In genomic region chr17:56110571-56110970, GRCm38 (mm10) we compare ENCODE assay signal across 19 mouse cellular contexts. TPM values are rescaled to one million over a fixed set of nuclear protein-coding genes. Genes with fewer than 3 reads are reported as not detected.
A peak's percentile ranks its signal among the peaks of the same experiment; 100 is the strongest.
DNase-seq lines count a peak whose midpoint lies in the region; TF ChIP-seq lines count a peak whose summit lies in the region.
"Had no signal": no experiment of that assay in that cellular context is flagged by ENCODE, and none has a peak within 500 bp of the region (broad histone marks: within the 10 kb centered on the region; RNA-seq: fewer than 3 reads in every experiment).

No protein-coding gene starts in this region.

- no peak for TF ChIP-seq CTCF in left cerebral cortex, adult 2 months (IDR thresholded peaks at IDR 0.05)

- DNase-seq in gastrocnemius, adult 18-20 months (ENCODE audit: low spot score): peak; percentile 76
- no peak for DNase-seq in gastrocnemius, postnatal 10 days
- no peak for DNase-seq in left cerebral cortex, adult 2 months (ENCODE audit: extremely low spot score in 1 of 2, low spot score in 2 of 2)
- no peak for DNase-seq in left cerebral cortex, postnatal 25 days (ENCODE audit: low spot score in 2 of 2)
- DNase-seq in adrenal gland, postnatal 10 days: peak; percentile 79
- peak; percentile 74 for DNase-seq in heart, postnatal 4 days
- no peak for DNase-seq in urinary bladder, adult 2 months (ENCODE audit: low spot score)
- DNase-seq: kidney, adult 11 months; liver; retina, postnatal 1 day; spleen, adult 18-20 months; thymus, postnatal 36 days had no signal

- intact Hi-C loops in left cerebral cortex, adult 2 months (cut with DNase I): no loop called here
- intact Hi-C loops in left cerebral cortex, postnatal 25 days (cut with DNase I): no loop called here

- H3K4me3 ChIP-seq in left cerebral cortex, adult 2 months: no peak overlapping the region
- H3K4me3 ChIP-seq: lung, embryonic 15.5 days had no signal

- H3K27ac ChIP-seq in left cerebral cortex, adult 2 months: peak overlapping the region; percentile 72
- H3K27ac ChIP-seq: hindbrain, embryonic 14.5 days; lung, embryonic 15.5 days had no signal

RNA-seq across cellular contexts. Expression of gene Plin4, which starts 1.0 kb away (rescaled TPM):
- total RNA-seq in gastrocnemius, adult 18-20 months (2021): 100 to 1,000 TPM; 142 to 235 TPM
- 100 to 1,000 TPM in 1 of 2 experiments, 10 to 100 TPM in 1; 75.2 to 106 TPM for total RNA-seq in gastrocnemius, postnatal 10 days (2021)
- 1 to 10 TPM; 5.0 to 7.4 TPM for total RNA-seq in left cerebral cortex, adult 2 months (2021)
- 1 to 10 TPM; 1.4 to 1.6 TPM for total RNA-seq in left cerebral cortex, postnatal 25 days (2021)
- total RNA-seq in adrenal gland, postnatal 10 days (2021): 10 to 100 TPM; 75.7 to 89.2 TPM
- 10 to 100 TPM; 71.5 to 79.8 TPM for total RNA-seq in heart, postnatal 4 days (2021)
- polyA plus RNA-seq in urinary bladder, adult 2 months (2012; rRNA removed): 96.9 and 98.3 TPM in 2 replicates
- total RNA-seq: common myeloid progenitor, adult 5-6 weeks; megakaryocyte progenitor cell, adult 5-6 weeks; monocyte, adult 5-6 weeks had no signal
- polyA plus RNA-seq: CD4-positive, CD25-positive, alpha-beta regulatory T cell, adult 4 months had no signal

RNA-seq across cellular contexts. Expression of gene Plin5, which starts 6.8 kb away (rescaled TPM):
- total RNA-seq in gastrocnemius, adult 18-20 months (2021): 10 to 100 TPM; 22.5 to 29.0 TPM
- 10 to 100 TPM; 19.2 to 19.9 TPM for total RNA-seq in gastrocnemius, postnatal 10 days (2021)
- under 1 TPM; 0.38 to 0.68 TPM for total RNA-seq in left cerebral cortex, adult 2 months (2021)
- under 1 TPM; 0.64 to 0.87 TPM for total RNA-seq in left cerebral cortex, postnatal 25 days (2021)
- total RNA-seq in adrenal gland, postnatal 10 days (2021): 100 to 1,000 TPM; 102 to 111 TPM
- total RNA-seq in heart, postnatal 4 days (2021): 10 to 100 TPM; 61.6 to 67.6 TPM
- polyA plus RNA-seq in urinary bladder, adult 2 months (2012; rRNA removed): 1.4 and 1.9 TPM in 2 replicates
- total RNA-seq: common myeloid progenitor, adult 5-6 weeks; megakaryocyte progenitor cell, adult 5-6 weeks; monocyte, adult 5-6 weeks had no signal
- polyA plus RNA-seq: activated CD4-positive, CD25-positive, alpha-beta regulatory T cell, adult 4 months; CD4-positive, CD25-positive, alpha-beta regulatory T cell, adult 4 months had no signal

RNA-seq across cellular contexts. Expression of gene Lrg1, which starts 11.2 kb away (rescaled TPM):
- total RNA-seq in gastrocnemius, adult 18-20 months (2021): 10 to 100 TPM; 11.4 to 23.0 TPM
- total RNA-seq in gastrocnemius, postnatal 10 days (2021): 1 to 10 TPM; 1.4 to 3.1 TPM
- 1 to 10 TPM; 4.2 to 6.1 TPM for total RNA-seq in left cerebral cortex, adult 2 months (2021)
- 1 to 10 TPM; 3.1 to 3.5 TPM for total RNA-seq in left cerebral cortex, postnatal 25 days (2021)
- 10 to 100 TPM; 41.0 to 55.6 TPM for total RNA-seq in adrenal gland, postnatal 10 days (2021)
- total RNA-seq in heart, postnatal 4 days (2021): 1 to 10 TPM; 5.2 TPM
- 23.4 and 23.9 TPM in 2 replicates for polyA plus RNA-seq in urinary bladder, adult 2 months (2012; rRNA removed)
- total RNA-seq: monocyte, adult 5-6 weeks had no signal
- polyA plus RNA-seq: CD4-positive, CD25-positive, alpha-beta regulatory T cell, adult 4 months had no signal

RNA-seq across cellular contexts. Expression of gene Sema6b, which starts 29.6 kb away (rescaled TPM):
- 1 to 10 TPM; 1.5 to 3.7 TPM for total RNA-seq in gastrocnemius, adult 18-20 months (2021)
- 10 to 100 TPM; 14.4 to 14.7 TPM for total RNA-seq in gastrocnemius, postnatal 10 days (2021)
- total RNA-seq in left cerebral cortex, adult 2 months (2021): 100 to 1,000 TPM; 117 to 125 TPM
- 100 to 1,000 TPM; 131 TPM for total RNA-seq in left cerebral cortex, postnatal 25 days (2021)
- 10 to 100 TPM; 13.3 to 14.9 TPM for total RNA-seq in adrenal gland, postnatal 10 days (2021)
- total RNA-seq in heart, postnatal 4 days (2021): 1 to 10 TPM; 6.3 to 7.2 TPM
- 3.3 and 4.4 TPM in 2 replicates for polyA plus RNA-seq in urinary bladder, adult 2 months (2012; rRNA removed)
- polyA plus RNA-seq: activated CD4-positive, CD25-positive, alpha-beta regulatory T cell, adult 4 months; CD4-positive, CD25-positive, alpha-beta regulatory T cell, adult 4 months had no signal

RNA-seq across cellular contexts. Expression of gene Hdgfl2, which starts 31.1 kb away (rescaled TPM):
- 10 to 100 TPM; 23.2 to 25.5 TPM for total RNA-seq in gastrocnemius, adult 18-20 months (2021)
- total RNA-seq in gastrocnemius, postnatal 10 days (2021): 10 to 100 TPM; 37.7 to 45.7 TPM
- 100 to 1,000 TPM; 102 to 109 TPM for total RNA-seq in left cerebral cortex, adult 2 months (2021)
- total RNA-seq in left cerebral cortex, postnatal 25 days (2021): 100 to 1,000 TPM in 1 of 2 experiments, 10 to 100 TPM in 1; 90.8 to 109 TPM
- 10 to 100 TPM; 45.3 to 54.0 TPM for total RNA-seq in adrenal gland, postnatal 10 days (2021)
- total RNA-seq in heart, postnatal 4 days (2021): 10 to 100 TPM; 52.8 to 55.9 TPM
- polyA plus RNA-seq in urinary bladder, adult 2 months (2012; rRNA removed): 68.8 and 70.6 TPM in 2 replicates

Comparison
In these comparisons a context has a peak if more than half of its experiments do, and no peak if none do; other contexts are left out.
1. DNase-seq: peak in gastrocnemius, adult 18-20 months (single experiment), adrenal gland, postnatal 10 days (single experiment) and heart, postnatal 4 days (single experiment); none in gastrocnemius, postnatal 10 days (single experiment), left cerebral cortex, adult 2 months (0 of 2), left cerebral cortex, postnatal 25 days (0 of 2) and urinary bladder, adult 2 months (single experiment).
2. RNA of gene Plin4, which starts 1.0 kb away (total RNA-seq): 142 to 235 TPM in gastrocnemius, adult 18-20 months, 75.2 to 106 TPM in gastrocnemius, postnatal 10 days, 75.7 to 89.2 TPM in adrenal gland, postnatal 10 days and 71.5 to 79.8 TPM in heart, postnatal 4 days; 5.0 to 7.4 TPM in left cerebral cortex, adult 2 months and 1.4 to 1.6 TPM in left cerebral cortex, postnatal 25 days; every median in the first group is over 4 times any median in the second.
3. RNA of gene Plin5, which starts 6.8 kb away (total RNA-seq): 102 to 111 TPM in adrenal gland, postnatal 10 days, 61.6 to 67.6 TPM in heart, postnatal 4 days, 22.5 to 29.0 TPM in gastrocnemius, adult 18-20 months and 19.2 to 19.9 TPM in gastrocnemius, postnatal 10 days; 0.64 to 0.87 TPM in left cerebral cortex, postnatal 25 days and 0.38 to 0.68 TPM in left cerebral cortex, adult 2 months; every median in the first group is over 10 times any median in the second.